Mouse (Mus musculus): ENCODE results near the gene Itgb3.

Gene Itgb3

DNA sequence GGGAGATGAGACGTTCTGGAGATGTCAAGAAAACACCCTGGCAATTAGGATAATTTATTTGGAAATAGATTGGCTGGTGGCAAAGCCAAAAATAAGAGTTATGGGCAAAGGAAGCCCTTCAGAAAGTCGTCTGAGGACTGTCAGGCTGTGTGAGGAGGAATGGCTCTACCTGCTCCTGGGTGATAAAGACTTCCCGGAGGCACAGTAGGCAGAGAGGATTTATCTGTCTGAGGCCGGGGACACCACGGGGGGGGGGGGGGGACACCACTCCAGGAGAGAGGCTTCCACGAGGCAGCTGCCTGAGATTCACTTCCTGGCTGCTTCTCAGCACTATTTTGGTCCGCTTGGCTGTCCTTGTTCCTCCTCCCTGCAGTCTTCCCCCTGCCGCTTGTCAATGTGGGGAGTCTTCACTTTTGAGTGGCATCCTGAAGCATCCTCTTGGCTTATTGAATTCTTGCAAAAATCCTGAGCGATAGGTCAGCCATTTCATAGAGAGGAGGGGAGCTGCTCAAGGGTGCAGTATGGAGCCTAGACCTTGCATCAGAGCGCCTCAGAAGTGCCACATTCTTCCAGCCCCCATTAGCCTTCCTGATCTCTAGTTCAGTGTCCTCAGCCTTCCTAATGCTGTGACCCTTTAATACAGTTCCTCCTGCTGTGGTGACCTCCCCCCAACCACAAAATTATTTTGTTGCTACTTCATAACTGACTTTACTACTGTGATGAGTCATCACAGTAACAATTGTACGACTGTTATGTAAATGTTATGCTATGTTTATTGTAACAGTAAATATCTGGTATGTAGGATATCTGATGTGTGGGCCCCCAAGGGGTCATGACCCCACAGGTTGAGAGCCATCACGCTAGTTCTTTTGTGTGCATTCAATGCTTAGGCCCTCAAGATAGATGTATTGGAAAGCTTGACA, 14.5 kb downstream of the Itgb3 start:
- DNase-seq, result no peak

DNA sequence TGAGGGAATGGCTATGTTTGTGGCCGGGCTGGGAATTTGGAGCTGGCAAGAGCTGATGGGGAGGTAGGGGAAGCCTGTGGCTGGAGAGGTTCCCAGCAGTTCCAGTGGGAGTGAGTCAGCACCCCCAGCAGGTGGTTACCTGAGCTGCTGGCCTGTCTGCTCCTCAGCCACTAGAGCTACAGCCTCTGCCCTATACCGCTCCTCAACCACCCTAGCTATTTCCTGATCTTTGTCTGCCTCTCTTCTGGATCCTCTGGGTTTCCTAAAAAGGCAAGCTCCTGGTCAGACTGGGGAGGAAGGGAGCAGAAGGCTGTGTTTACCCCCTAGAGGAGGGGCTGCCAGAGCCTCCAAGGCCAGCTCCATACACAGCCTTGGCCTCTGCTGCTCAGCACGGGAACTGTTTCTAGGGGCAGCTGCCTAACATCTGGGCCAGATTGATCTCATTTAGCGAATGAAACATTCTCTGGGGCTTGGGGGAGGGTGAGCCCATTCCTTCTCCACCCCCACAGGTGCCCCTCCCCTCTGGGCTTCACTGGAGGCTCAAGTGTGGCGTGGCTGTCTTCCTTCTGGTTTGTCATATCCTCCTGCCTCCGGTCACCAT, 17.1 kb downstream of the Itgb3 start:
- no peak for DNase-seq

DNA sequence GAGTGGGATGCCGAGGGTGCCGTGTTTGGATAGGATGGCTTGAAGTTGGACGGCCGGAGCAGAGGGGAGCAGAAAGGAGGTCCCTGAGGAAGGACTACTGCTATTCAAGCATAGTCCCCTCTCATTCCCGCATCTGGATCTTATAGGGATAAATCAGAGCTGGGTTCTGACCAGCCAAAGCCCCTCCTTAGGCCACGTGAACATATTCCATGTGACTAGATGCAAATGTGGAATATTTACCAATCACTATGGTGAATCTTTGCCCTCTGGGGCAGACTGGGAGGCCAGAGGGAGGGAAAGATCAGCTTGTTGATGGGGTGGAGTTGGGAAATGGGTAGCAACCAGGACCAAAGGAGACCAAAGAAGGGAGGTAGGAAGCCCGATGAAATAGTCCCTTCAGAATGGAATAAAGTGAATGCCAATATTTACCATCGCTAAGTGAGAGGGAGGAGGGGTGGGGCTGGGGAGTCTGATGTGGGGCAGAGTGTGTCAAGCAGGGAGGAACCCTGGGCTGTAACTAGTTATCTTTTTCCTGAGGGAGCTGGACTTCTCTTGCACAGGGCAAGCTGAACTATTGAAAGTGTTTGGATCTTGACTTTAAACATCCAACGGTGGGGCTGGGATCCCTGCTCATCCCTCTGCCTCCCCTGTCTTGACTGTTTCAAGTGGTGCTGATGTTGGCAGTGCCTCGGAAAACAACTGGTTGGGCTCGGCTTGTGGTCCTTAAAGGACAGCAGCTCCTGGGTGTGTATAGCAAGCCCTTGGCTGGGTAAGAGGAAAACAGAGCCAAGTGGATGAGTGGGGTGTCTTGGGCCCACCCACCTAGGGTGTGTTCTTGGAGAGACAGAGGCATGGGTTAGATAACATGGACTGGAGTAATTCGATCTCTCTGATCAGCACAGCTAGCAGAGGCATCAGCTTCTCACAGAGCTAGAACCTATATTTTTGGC, 17.9 kb downstream of the Itgb3 start:
- no peak for DNase-seq

GRCm38 (mm10) chr11:104626635-104627034, 18.8 kb downstream of the Itgb3 start:
- no peak for DNase-seq

DNA sequence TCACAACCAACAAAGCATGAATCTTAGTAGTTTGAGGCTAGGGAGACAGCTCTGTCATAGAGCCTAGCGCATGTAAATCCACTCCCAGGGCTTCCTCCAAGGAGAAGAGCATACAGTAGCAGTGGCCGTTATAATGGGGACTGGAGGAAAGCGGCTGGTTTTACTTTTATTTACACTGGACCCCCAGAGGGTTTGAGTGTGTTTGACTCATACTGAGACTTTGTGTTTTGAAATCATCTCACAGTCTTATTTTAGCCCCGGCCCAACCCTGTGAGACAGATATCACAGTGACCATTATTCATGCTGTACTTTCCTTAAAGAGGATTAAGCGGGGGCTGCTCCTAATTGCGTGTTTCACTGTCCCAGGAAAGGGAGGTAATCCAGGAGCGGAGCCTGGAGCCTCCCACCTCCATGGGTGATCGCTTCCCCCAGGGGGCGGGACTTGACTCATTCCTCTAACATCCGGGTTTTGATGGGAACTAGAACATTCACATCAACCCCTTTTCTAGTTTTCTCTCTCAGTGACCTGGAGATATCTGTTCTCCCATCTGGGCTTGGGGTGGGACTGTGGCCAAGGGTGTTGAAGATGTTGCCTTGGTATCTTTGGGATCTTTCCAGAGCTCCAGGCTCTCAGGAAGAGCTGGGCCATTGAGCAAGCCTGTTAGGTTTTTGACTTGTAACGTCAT, 20.0 kb downstream of the Itgb3 start:
- DNase-seq, result no peak

DNA sequence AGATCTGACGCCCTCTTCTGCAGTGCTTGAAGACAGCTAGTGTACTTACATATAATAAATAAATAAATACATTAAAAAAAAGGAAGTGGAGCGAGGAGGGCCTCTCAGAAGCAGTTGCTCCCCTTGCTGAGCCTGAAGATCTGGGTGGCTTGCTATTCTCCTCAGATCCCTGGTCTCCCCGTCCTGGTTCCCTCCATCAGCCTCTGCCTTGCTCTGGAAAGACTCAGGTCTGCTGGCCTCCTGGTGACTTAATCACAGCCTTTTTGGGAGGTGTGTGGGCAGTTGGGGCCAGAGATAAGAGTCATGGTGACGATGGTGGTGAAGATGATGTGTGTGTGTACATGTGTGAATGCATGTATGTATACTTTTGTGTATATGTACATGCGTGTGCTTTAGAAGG, 20.8 kb downstream of the Itgb3 start:
- DNase-seq, result no peak

DNA sequence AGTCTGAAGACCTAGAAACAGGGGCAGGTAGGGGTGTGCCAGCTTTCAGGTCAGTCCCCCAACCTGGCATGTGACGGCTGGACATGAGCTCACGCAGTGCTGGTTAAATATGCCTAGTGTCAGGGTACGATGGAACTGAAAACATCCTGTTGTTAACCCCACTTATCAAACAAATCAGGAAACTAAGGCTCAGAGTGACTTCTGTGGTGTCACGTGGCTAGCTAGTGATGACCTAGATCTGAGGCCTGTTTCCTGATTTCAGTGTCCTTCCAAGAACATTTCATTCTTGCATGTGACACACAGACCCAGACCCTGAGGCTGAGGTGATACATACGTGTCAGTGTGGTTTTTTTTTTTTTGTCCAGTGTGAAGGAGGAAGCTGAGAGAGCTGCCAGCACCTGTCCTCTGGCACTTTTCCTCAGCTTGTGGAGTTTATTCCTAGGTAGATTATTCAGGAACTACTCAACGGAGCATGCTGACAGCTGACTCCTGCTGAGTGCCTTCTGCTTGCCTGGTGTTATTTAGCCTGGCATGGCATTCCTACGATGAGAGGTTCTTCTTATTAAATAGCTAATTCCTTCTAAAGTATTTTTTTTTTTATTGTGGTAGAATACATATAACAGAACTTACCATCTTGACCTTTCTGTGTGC, 22.5 kb downstream of the Itgb3 start:
- no peak for DNase-seq

DNA sequence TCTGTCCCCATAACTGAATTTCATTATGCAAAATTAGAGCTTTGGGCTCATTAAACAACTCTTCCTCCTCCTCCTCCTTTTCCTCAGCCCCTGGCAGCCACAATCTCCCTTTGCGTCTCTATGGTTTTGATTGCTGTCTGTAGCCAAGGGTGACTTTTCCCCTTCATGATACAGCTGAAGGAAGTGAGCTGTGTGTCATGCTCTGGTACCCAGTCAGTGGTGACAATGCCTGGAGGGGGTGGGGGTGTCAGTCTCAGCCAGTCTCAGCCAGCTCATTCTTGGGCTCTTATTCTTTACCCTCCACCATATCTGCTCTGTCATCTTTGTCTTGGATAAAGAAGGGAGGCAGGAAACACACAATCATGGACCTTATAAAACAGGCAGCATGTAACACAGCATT, 23.5 kb downstream of the Itgb3 start:
- no peak for DNase-seq

GRCm38 (mm10) chr11:104637010-104637409, 29.2 kb downstream of the Itgb3 start:
- DNase-seq, result no peak

- no peak for DNase-seq
These were observed 30.2 kb downstream of the Itgb3 start for GRCm38 (mm10) chr11:104638006-104638405.

DNA sequence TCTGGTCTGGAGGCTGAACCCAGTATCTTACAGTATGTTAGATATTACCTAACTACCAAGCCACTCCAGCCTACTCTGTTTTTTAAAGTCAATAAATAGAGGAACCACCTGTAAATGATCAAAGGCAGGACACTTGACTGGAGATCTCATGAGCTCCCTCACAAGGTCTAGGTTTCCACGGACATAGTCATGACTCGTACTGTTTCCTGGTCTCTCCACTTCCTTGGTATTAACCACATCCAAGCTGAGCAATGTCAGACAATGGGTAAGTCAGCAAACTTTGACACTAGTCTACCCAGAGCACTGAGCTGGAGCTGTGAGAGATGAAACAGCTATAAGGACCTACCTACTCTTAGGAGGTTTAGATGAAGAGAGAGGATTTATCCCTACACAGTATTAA, 31.1 kb downstream of the Itgb3 start:
- DNase-seq, result no peak

DNA sequence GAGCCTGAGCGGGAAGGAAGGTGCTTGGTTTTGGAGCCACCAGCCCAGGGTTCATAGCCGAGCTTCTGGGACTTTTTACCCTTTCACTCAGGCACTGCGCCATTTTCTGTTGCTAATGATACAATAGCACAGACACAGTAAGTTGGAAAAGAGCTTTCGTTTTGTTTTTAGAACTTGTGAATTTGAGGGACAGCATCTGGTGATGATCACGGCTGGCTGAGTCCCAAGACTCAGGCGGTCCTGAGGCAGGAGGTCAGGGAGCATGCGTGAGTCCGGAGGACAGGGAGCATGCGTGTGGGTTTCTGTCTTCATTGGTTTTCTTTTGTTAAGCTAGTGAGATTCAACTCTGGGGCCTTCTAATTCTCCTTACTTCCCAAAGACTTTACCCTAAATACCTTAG, 31.8 kb downstream of the Itgb3 start:
- DNase-seq, result no peak

DNA sequence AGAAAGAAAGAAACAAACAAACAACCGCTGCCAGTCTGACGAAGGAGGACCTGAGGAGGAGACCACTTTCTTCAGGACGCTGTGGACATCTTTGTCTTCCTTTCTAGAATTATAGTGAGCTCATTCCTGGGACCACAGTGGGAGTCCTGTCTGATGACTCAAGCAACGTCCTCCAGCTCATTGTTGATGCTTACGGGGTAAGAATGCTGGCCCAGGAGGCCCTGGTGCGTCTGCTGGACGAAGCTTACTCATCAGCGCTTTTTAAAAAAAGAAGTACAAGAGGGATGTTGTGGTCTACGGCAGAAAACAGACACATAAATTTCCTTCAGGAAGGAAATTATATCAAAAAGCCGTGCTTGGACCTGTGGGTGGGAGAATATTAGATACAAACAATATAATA, 33.1 kb downstream of the Itgb3 start:
- DNase-seq, result no peak

GRCm38 (mm10) chr11:104643236-104643635, 35.4 kb downstream of the Itgb3 start:
- DNase-seq, result no peak

GRCm38 (mm10) chr11:104645402-104645801, 37.6 kb downstream of the Itgb3 start:
- DNase-seq, result no peak

DNA sequence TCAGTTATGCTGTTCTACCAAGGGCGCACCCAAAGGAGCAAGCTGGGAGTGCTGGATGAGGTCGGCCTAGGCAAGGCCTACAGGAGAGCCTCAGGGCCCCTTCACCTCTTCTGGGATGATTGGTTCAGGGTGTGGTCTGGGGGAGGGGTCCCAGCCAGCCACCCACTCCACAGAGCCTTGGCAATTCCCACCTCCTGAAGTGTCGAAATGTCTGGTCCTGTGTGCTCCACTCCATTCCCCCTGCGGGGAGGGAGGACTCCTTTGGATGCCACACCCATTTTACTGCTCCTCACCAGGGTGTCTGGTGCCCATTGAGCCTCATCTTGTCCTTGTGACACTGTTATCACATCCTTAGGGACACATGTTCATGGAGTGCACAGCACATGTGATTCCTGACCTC, 38.4 kb downstream of the Itgb3 start:
- no peak for DNase-seq

GRCm38 (mm10) chr11:104646611-104647010, 38.8 kb downstream of the Itgb3 start:
- no peak for DNase-seq

DNA sequence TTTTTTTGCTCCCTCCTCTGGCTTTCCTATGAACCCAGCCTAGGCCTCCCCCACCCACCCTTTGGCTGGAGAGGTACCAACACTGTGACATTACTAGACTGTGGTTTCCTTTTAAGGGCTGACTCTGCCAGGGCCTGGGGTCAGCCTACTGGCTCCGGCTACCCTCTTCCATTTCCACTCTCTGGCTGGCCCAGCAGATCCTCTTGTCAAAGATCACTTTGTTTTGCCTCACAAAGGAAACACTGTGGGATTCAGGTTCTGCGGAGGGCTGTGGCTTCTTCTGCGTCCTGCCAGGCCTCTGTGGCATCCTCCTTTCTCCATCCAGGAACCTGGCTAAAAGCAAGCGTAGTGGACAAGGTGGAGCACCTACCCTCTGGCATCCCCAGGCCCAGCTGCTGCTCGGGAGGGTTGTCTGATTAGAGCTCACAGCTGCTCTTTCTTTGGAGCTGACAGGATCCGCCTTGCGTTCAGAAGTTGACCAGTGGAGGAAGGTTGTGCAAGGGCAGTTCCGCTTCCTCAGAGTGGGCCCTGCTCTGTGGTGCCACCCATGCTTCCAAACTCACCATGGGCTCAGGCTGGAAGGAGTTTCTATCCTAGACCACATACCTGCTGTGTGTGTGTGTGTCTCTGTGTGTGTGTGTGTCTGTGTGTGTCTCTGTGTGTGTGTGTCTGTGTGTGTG, 39.5 kb downstream of the Itgb3 start:
- peak; percentile 30 for DNase-seq

DNA sequence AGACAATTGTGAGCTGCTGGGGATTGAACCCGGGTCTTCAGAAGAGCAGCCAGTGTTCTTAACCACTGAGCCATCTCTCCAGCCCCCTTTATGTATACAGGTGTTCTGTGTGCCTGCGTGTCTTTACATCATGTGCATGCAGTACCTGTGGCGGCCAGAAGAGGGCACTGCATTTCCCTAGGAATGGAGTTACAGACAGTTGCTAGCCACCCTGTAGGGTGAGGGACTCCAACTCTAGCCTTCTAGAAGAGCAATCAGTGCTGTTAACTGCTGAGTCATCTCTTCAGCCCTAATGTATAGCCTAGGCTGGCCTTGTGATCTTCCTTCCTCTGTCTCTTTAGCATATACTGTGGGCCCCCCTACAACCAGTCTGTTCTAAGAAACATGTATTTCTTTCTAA, 40.8 kb downstream of the Itgb3 start:
- no peak for DNase-seq

DNA sequence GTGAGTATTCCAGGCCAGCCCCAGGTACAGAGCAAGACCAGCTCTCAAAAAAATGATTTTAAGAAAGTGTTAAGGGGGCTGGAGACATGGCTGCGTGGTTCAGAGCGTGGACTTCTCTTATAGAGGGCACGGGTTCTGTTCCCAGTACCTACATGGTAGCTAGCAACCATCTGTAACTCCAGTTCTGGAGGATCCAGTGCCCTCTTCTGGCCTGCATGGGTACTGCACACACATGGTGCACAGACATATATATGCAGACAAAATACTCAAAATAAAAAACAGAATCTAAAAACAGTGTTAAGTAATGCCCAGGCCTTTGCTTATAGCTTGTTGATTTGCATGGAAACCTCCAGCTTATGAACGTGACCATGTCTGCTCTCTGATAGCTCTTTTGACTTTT, 52.8 kb downstream of the Itgb3 start:
- DNase-seq, result no peak

- no peak for DNase-seq
These were observed 53.3 kb downstream of the Itgb3 start for GRCm38 (mm10) chr11:104661106-104661505.
